Mouse (Mus musculus): ENCODE measurements around the gene Neurog1.
A peak's percentile ranks its signal among the peaks of the same experiment; 100 is the strongest.

The Neurog1 gene

DNA sequence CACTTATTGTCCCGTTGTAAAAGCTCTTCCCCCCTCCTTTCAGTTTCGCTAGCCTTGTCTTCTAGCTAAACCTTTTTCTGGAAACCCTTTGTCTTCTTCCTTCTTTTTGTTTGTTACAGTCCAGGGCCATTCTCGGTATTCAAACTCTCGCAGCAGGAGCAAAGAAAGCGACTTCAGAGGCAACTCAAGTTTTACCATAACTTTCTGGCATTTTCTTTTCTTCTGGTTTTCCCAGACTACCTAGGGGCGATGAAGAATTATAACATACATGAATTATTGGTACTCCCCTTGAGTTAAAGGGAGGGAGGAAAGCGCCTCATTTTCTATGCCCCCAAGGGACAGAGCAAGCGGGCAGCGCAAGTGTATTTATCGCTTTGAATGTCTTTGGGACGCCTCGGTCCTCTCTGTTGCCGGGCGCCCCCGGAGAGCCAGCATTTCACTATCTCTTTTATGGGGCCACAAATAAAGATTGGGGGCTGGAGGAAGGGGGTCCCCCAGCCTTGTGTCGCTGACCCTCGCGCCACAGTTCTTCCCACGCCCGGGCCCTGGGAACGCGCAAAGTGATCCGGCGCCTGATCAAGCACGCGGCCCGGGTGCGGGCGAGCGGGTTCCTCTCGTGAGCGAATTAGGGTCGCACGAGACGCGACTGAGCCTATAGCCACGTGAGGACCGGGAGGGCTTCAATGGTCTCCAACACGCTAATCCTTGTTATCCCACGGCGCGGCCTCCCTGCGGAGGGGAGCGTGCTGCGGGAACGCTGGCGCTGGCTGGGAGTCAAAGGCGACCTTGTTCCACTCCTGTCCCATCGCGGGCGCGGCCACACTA, 6.4 kb upstream of the Neurog1 start:
- peak; percentile 37 for DNase-seq (ENCODE audit: inconsistent ontology term)

DNA sequence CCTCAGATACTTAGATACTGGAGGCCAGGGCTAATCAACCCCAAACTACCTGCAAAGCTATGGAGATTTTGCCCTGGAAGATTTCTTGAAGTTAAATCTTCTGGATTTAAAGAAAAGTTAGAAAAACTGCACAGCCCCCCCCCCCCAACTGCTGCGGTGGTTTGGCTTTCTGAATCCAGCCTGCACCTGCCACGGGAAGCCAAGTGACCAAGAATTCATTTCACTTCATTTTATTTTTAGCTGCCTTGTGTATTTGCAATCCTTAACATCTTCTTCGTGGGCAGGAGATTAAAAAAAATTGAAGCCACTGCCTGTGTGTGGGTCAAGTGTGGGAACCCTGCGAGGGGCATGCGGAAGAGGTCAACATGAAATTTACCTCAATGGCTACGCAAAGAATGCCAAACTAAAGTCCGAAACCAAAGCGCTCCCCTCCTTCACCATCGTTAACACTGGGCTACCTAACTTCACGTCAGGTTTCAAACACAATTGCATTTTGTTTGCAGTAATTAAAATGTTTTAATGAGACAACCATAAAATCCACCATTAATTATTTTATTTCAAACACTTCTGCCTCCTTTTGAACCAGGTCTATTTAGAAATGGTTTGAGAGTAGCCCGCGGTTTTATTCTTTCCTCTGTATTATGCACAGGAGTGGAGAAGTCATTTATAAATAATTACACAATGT, 5.6 kb upstream of the Neurog1 start:
- no peak for DNase-seq (ENCODE audit: inconsistent ontology term)

DNA sequence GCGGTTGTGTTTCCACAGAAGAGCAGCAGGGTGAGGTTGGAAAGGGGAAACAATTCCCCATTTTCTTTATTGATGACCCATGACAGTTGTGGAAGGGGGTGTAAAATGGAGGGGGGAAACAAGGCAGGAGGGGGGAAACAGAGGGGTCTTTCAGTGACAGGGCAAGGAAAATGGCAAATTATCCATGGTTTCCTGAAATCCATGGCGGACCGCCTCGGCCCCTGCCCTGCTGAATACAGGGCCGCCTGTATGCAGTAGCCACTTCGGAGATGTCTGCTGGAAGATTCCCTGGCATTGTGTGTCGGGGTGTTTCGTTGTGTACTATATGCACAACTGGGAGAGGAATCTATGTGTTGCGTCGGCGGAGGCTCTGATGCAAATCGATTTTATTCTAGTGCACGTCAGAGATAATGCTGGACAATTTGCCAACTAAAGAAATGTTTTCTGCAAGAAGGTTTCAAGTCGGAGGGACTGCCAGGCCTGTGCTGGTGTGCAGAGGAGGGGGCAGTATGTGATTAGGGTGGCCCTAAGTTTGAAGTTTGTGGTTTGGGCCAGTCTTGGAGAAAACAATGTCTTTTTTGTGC, 4.8 kb upstream of the Neurog1 start:
- no peak for DNase-seq (ENCODE audit: inconsistent ontology term)

DNA sequence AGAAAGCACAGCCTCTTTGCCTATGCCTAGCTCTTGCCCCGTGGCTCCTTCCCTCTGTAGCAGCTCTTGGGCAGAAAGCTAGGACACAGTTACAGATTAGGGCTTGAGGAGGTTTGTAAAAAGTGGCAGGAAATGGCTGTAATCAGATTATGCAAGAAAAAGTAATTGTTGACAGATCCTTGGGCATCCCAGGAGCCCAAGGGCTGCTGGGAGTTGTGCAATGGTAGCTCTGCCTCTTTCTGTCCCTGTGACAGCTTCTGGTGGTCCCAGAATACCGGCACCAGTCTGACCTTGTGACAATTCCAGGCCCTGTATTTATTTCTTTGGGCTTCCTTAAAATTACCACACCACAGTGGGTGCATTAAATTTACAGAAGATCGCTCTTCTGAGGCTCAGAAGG, 1.4 kb upstream of the Neurog1 start:
- no peak for DNase-seq (ENCODE audit: inconsistent ontology term)

DNA sequence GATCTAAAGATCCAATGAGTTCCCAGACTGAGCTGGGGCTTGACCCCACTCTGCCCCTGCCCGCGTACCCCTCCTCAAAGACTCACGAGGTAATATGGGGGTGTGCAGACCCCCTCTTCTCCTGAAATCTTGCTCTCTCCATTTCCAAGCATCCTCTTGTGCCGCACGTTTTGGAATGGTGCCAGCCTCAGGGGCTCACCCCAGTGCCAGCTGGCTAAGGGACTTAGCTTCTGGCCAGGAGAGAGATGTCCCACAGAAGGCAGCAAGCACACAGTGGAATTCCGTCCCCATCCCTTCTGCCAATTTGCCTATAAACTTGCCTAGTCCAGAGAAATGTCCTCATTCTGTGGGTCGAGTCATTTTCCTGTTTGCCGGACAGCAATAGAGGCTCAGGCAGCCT, 820 bp upstream of the Neurog1 start:
- DNase-seq (ENCODE audit: inconsistent ontology term), result no peak

DNA sequence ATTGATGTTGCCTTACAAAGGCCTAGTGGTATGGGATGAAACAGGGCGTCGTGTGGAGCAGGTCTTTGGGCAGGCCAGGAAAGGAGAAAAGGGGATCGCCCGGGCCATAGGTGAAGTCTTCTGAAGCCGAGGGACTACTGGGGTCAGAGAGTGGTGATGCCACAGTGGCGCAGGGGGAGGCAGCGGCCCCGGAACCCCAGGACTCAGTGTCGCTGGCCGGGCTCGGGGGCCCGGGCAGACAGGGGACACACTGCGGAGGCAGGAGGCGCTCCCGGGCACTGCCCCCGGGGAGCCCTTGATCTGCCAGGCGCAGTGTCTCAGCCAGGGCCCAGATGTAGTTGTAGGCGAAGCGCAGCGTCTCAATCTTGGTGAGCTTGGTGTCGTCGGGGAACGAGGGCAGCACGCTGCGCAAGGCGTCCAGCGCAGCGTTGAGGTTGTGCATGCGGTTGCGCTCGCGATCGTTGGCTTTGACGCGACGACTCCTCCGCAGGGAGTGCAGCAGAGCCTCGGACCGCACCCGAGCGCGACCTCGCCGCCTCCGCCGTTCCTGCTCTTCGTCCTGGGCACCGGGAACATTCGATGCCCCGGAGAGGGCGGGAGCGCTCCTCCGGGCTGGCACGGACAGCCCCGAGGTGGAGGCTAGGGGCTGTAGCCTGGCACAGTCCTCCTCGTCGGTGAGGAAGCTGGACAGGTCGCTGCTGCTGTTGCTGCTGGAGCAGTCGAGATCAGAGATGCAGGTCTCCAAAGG, 613 bp downstream of the Neurog1 start:
- no peak for DNase-seq (ENCODE audit: inconsistent ontology term)

DNA sequence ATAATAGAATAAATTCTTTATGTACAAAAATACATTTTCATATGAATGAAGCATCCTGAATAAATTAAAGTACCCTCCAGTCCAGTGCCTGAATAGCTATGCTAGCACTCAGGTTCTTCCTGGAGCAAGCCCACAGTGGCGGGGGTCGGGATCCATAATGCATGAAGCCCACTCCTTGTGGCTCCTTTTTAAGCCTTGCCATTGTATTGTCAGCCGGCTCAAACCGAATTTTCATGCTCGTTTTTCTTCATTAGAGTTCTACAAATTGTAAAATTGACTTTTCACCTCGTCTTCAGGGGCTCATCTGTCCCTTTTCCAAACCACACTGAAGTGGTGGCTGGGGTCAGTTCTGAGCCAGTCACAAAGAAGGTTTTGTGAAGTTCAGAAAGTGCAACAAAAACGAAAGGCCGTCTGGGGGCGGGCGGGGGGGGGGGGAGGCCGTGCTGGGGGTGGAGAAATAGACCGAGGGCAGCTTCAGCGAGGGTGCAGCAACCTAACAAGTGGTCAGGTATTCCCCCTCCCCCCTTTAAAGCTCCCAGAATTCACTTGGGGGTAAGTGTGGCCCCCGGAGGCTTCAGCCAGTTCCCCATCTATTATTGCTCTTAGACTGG, 1.3 kb downstream of the Neurog1 start:
- no peak for DNase-seq (ENCODE audit: inconsistent ontology term)

DNA sequence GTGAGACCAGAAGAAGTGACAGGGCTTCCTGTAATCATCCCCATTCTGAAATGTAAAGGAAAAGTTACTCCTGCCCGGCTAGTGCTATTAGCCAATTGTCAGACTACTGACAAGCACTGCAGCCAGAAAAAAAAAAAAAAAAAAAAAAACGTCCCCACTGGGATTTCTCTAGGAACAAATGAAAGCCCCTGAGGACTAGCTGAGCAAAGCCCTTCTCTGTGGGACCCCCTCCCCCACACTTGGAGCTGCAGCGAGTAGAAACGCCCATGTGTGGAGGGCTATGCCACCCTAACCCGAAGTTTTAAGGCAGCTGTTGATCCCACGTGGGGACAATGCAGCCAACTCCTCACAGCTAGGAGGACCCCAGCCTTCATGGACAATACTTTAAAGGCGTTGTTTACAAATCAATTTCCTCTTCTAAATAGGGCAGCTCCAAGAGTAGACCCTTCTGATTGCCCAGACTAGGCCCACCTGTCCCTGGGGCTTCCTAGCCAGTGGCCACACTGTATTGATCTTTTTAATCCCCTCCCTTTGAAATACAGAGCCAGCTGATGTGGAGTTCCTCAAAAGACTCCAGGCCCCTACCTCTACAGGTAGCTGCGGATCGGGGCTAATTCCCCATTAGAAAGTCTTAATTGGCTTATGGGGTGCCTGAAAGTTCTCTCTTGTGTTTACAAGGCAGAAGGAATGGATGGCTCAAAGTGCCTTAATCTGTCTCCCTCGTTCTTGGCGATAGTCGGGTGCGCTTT, 2.2 kb downstream of the Neurog1 start:
- DNase-seq (ENCODE audit: inconsistent ontology term), result no peak

DNA sequence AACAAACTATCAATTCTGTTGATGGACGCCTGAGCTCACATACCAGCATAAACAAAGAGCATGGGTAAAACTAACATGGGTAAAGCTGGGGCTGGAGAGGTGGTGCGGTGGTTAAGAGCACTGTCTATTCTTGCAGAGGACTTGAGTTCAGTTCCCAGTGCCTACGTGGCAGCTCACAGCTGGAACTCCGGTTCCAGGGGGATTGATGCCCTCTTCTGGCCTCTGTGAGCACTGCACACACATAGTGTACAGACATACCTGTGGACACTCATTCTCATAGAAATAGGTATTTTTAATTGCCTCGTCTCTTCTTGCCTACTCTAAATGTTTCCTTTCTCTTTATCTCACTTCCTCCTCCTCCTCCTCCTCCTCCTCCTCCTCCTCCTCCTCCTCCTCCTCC, 8.9 kb downstream of the Neurog1 start:
- DNase-seq (ENCODE audit: inconsistent ontology term), result no peak

DNA sequence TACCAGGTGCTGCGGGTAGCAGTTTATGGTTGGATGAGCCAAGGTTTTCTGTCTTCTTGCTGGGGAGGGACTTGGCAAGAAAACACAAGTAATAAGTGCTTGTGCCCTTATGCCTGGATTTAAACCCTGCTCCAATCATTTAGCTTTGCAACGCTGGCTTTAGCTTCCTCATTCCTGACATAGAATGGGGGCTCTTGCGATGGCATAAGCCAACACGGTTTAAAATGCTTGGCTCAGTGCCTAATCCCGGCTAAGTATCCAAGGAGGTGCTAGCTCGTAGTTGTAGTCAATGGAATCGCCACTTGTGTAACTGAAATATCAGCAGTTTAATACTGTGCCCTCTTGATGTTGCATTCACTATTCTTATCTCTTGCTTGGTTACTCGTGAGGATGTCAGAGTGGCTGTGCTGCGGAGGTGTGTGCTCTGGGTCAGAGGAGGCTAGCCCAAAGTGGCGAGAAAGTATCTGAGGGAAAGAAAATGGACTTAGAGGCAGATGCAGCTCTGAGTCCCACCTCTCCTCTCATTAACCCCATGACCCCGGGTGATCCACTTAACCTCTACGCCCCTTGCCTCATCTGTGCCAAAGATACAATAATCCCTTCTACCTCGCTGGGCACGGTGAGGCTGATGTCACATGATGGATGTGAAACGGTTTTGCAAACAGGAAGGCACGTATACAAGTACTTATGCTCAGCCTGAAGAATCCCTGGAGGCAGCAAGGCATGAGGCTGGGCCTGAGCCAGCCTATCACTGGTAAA, 11.8 kb downstream of the Neurog1 start:
- DNase-seq (ENCODE audit: inconsistent ontology term), result no peak

DNA sequence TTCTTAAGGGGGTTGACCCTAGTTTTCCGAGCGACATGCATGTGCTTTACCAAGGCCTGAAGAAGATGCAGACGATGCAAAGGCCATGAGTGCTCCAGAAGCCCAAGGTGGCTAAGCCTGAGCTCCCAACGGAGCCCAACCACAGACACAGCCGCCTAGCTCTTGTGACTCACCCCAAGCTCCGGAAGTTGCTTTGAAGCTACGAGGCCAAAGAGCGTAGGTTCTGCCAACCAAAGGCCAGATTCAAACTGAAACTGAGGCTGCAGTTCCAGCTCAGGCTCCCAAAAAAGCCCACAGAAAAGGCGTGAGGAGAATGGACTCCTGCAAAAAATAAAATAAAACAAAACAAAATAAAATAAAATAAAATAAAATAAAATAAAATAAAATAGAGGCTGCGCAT, 14.1 kb downstream of the Neurog1 start:
- DNase-seq (ENCODE audit: inconsistent ontology term), result no peak

DNA sequence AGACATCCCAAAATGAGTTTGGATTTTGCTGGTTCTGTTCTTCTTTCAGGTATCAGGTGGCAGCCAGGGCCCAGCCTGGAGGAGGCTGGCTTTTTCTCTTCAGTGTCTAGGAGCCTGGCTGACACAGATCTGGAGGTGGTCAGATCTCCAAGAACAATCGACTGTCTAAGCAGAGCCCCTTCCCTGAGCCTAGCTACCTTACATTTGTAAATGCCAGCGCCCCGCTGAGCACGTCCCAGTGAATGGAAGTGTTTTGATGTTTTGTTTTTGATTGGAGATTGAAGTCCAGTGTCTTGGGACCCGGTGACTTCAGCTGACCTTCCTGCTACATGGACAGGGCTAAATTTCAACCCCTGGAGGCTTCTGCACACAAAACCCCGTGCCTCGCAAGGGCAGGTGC, 15.8 kb downstream of the Neurog1 start:
- DNase-seq (ENCODE audit: inconsistent ontology term), result no peak

DNA sequence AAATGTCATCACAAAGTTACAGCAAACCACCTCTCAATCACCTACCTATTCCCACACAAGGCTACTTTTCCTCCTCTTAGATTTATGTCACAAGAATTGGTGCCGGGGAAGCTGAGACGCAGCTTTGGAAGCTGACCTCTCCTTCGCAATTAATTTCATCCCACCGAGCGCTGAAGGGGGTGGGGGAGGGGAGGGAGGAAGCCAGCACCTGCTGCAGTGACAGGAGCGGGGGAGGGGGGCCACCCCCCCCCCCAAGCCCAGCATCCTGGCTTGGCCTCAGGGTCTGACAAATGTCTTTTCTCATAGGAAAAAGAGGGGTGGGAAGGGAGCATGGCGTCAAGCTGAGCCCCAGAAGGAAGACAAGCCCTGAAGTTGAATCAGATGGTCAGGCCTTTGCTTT, 23.2 kb downstream of the Neurog1 start:
- DNase-seq (ENCODE audit: inconsistent ontology term), result no peak

DNA sequence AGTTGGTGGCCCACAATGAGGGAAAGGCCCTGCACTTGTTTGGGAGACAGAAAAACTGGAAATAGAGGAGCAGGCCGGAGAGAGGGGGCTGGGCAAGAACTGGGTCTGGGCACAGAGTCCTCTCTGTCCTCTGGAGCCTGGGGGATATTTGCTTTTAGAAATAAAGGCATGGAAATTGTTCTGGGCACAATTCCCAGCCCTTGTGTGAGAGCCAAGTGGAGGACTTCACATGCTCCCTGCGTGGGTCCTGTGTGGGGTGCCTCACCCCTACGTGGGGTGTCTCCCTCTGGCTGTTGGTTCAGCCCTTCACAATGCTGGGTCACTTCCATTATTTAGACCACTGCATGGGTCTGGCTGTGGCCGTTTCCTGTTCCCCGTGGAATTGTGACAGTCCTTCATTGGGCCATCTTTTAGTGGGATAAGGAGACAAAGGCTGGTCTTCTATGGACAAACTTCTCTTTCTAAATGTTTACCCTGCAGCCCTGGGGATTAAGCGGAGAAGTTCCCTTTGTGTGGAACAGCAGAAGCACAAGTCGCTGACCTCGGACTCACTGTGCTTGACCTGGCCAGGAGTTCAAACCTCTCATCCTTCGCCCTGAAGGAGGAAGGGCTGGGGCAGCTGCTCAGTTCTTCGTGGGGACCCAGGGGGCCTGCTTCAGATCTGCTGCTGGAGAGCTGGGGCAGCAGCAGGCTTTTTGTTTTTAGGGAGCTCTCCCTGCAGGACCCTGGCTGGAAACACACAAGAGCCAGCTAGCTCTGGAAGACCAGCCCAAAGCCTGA, 25.6 kb downstream of the Neurog1 start:
- no peak for DNase-seq (ENCODE audit: inconsistent ontology term)

DNA sequence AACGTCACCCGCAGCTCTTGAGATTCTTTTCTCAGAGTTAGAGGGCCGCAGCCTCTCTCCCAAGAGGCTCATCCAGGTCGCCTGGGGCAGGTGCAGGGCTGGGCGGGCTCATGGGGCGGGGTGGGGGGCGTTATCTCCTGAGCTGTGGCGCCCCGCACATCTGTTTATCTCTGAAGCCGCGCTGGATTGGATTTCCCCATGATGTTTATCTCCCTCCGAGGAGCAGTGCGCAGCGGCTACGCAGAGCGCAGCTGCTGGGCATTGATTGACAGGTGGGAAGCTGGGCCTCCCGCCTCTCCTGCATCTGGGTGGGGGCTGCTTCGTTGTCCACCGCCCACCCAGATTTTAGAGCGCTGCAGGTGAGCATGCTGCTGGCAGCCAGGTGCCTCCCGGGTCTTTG, 28.3 kb downstream of the Neurog1 start:
- no peak for DNase-seq (ENCODE audit: inconsistent ontology term)

DNA sequence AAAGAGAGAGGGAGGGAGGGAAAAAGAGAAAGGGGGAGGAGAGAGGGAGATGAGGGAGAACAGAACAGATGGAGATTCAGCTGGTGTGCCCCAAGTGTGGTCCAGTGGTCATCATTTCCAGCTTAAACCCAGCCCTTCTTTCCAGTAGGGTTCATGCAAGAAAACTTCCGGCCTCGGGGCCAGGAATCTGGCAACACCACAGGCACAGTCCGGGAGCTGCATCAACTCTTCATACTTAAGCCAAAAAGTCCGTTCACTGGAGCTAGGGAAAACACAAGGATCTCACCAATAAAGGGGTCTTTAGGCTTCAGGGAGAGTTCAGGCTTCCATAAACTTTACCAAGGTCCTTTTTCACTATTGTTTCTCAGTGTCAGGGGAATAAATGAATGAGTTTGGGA, 29.1 kb downstream of the Neurog1 start:
- DNase-seq (ENCODE audit: inconsistent ontology term), result no peak

DNA sequence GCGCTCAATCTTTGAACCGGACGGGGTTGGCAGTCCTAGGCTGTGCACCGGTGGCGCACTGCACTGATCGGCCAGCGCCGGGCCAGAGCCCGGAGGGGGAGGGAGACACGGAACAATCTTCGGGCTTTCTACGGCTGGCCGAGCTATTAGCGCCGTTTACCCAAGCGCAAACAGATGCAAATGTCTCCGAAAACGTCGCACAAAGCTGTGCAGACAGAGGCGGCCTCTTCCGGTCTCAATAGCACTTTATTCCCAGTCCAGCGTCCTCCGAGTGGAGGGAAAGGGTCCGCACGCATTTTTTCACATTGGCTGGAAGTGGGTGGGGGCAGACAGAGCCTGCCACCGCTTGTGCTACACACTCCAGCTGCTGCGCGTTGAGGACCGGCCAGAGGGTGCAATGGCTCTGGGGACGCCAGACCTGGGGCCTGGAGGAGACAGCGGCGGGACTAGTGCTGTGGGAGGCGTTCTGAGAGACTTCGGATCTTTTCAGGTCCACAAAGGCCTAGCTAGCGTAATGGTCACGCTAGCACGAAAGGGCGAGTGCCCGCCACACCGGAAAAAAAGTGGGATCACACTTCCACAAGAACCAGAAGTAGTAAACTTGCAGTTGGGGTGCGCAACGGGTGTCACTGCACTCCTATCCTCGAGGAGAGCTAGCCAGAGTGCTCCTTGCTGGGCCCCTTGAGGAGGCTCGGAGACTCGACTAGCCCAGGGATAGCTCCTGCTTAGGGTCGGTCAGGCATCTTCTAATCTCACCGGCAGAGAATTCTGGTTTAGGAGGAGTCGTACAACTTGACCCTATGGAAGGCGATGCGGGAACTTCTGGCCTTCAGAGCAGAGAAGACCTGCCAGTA, 29.7 kb downstream of the Neurog1 start:
- peak; percentile 39 for DNase-seq (ENCODE audit: inconsistent ontology term)

DNA sequence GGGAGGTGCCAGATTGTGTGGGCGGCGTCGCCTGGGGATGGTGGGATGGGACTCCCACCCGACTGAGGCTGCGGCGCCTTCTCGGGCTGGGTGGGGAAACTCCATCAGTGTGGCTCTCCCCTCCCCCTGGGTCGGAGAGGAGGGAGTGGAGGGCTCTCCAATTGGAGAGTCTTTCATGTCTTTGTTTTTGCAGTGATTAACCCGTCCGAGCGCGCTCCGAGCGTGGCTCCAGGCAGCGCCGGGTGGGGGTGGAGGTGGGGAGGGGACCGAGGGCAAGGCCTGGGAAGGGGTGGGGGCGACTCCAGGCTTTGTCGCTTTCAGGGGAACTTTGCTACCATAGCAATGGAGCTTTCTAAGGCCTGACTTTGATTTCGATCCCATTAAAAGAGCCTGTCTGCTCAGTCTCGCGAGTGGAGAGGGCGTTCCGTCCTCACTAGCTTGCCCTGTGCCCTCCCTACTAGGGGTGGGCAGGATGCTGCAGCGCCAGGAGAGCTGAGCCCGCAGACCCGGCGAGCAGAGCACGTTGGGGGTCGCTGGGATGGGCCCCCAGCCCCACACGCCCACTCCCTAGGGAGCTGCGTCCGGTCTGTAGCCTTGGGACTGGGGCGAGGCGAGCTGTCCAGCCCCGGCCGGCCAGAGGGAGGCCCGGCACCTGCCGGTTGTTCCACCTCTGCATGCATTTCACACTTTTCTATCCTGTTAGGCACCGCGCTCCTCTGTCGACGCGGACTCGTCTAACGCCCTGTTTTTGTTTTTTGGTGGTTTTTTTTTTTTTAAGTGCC, 30.6 kb downstream of the Neurog1 start:
- peak; percentile 19 for DNase-seq (ENCODE audit: inconsistent ontology term)
